Mouse (Mus musculus) hindbrain, postnatal 0 days (tissue): ENCODE results near the gene Picalm. TPM values are rescaled to one million over a fixed set of nuclear protein-coding genes. Genes with fewer than 3 reads are reported as not detected.
"Not testable (repeated sequence)": the region's sequence is repeated elsewhere in the genome, so short reads cannot be mapped to it uniquely, and the experiment has no call there.

ENCODE experiments used
- ATAC-seq: fragments of 200-750 bp; cut with Nextera tagmentation; 2 replicates; pipeline ENCODE4 v1.8.0; 2017; ENCODE audit warnings: mild to moderate bottlenecking, moderate TSS enrichment, moderate library complexity
- DNase-seq: peaks from one replicate; pipeline ENCODE4 v3.0.0-alpha.2; 2015; ENCODE audit warnings: low spot score
- H3K27ac ChIP-seq: fragments of 300-500 bp; sonication (generic); 2 replicates; pipeline ENCODE4 v1.5.1; 2014; ENCODE audit warnings: mild to moderate bottlenecking
- H3K27me3 ChIP-seq: fragments of 300-500 bp; sonication (generic); 2 replicates; pipeline ENCODE4 v1.6.1; 2014; ENCODE audit warnings: low read length, mixed read lengths; ENCODE audit not compliant: insufficient read depth
- H3K36me3 ChIP-seq: fragments of 300-500 bp; sonication (generic); 2 replicates; pipeline ENCODE4 v1.6.1; 2014; ENCODE audit warnings: low read length, mixed read lengths; ENCODE audit not compliant: insufficient read depth
- H3K4me1 ChIP-seq: fragments of 300-500 bp; sonication (generic); 2 replicates; pipeline ENCODE4 v1.6.1; 2014; ENCODE audit warnings: antibody characterized with exemption, low read length, mixed read lengths; ENCODE audit not compliant: insufficient read depth
- H3K4me2 ChIP-seq: fragments of 300-500 bp; sonication (generic); 2 replicates; pipeline ENCODE4 v1.6.1; 2014; ENCODE audit warnings: low read depth, mild to moderate bottlenecking, low read length, moderate library complexity, mixed read lengths
- H3K4me3 ChIP-seq: fragments of 300-500 bp; sonication (generic); 2 replicates; pipeline ENCODE4 v1.5.1; 2014; ENCODE audit warnings: low read length
- H3K9ac ChIP-seq: fragments of 300-500 bp; sonication (generic); replicated peaks from 2 replicates; pipeline ENCODE4 v1.6.1; 2014; ENCODE audit warnings: mild to moderate bottlenecking, low read length, moderate library complexity, mixed read lengths
- H3K9me3 ChIP-seq: fragments of 300-500 bp; sonication (generic); 2 replicates; pipeline ENCODE4 v1.6.1; 2016; ENCODE audit warnings: low read length, mixed read lengths
- CTCF ChIP-seq: IDR thresholded peaks from 2 replicates; pipeline ENCODE4 v1.5.1; 2016; ENCODE audit warnings: antibody characterized with exemption, control low read depth, low read depth
- WGBS: fragments of 180-500 bp; shearing (Covaris S2); extraction: QIAGEN DNeasy Blood & Tissue Kit; methylation state at CpG from one replicate; pipeline ENCODE4 v1.1.7; 2014; 5-methylcytosine and 5-hydroxymethylcytosine counted together
- polyA plus RNA-seq: library from polyadenylated mRNA; unstranded; fragments of >200 nt; fragmentation: Nextera tagmentation; extraction: Ambion mirVana; gene quantifications from 2 replicates; pipeline ENCODE4 v1.2.1, GENCODE M21; 2015
- total RNA-seq: library from RNA; depleted of rRNA; stranded (reverse); fragments of >200 nt; gene quantifications from 2 replicates; pipeline ENCODE4 v1.2.3, GENCODE M21; 2014

The Picalm gene
- total and polyA plus RNA-seq, 2 experiments from 2014 or later = 22.4 to 141 TPM

DNA sequence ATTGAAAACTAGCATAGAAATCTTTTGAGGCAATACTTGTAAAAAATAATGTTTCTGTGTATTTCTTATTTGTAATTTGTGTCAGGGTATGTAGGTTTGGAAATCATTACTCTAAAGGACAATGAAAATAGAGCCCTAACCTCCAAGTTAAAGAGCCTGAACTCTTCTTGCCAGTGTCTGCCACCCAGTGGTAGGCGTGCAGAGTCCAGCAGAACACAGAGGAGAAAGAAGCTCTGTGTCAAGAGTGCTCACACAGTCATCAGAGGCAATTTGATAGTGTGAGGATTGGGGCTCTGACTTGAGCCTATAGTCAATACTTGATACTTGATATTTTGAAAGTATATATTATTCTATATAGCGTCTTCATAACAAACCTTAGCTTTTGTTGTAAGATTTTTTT, 20.3 kb downstream of the Picalm start:
- DNase-seq = peak; percentile 77
- Histone ChIP-seq H3K27ac (no peak overlapping the region), H3K4me3 (no peak overlapping the region), H3K27me3 (no peaks in the 10 kb centered on the region), H3K9ac (no peak overlapping the region), H3K4me1 (0 out of 2 replicates have a peak, but pooled peaks cover 3% of the 10 kb centered on the region), H3K9me3 (no peaks in the 10 kb centered on the region), H3K4me2 (no peak overlapping the region), H3K36me3 (no peaks in the 10 kb centered on the region)
- peak; percentile 80 for TF ChIP-seq CTCF
- ATAC-seq = peak; percentile 80; the same call in 1 of the 2 replicates
- 43% methylated on average over 2 of the region's 2 CpGs for WGBS

DNA sequence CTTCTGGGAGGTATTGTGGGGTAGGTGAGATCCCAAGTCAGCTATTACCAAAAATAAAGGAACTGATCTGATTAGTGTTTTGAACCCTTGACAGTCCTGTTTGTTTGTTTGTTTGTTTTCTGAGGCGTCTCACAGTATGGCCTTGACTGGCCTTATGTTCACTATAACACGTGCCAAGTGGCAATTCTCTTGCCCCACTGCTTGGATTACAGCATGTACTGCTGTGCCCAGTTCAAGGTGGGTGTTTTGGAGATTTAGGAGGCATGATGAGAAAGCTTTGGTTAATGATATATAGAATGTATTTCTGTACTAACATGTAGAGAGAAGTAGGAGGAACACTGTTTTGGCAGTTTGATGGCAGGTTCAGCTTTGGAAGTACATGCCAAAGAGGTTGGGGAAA, 28.0 kb downstream of the Picalm start:
- TF ChIP-seq CTCF = no peak

DNA sequence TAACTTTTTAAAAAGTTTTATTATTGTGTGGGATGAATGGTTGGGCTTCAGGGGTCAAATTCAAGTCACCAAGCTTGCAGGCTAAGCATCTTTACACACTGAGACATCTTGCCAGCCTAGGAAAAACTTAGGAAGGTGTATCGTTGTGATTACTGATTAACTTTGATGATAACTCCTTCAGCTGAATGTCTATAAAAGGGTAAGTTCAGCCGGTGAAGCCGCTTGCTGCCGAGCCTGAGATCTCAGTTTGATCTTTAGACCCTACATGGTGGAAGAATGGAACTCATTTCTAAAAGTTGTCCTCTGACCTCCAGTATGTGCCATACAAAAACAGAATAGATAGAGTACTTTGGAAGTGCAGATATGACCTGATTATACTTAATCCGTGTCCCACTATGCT, 30.6 kb downstream of the Picalm start:
- DNase-seq (no peak), ATAC-seq (no peak)
- Histone ChIP-seq H3K4me3 (no peak overlapping the region), H3K4me1 (no peaks in the 10 kb centered on the region), H3K36me3 (no peaks in the 10 kb centered on the region), H3K4me2 (no peak overlapping the region), H3K27ac (no peak overlapping the region), H3K9me3 (no peaks in the 10 kb centered on the region), H3K9ac (no peak overlapping the region), H3K27me3 (no peaks in the 10 kb centered on the region)
- TF ChIP-seq CTCF = no peak
- WGBS = 97% methylated on average over 5 of the region's 5 CpGs

More for the DNA sequence above, 28.0 kb downstream of the Picalm start:
- ATAC-seq = no peak
- H3K27ac ChIP-seq = no peak overlapping the region
- no peaks in the 10 kb centered on the region for H3K4me1 ChIP-seq
- H3K9me3 ChIP-seq = no peaks in the 10 kb centered on the region
- no peaks in the 10 kb centered on the region for H3K36me3 ChIP-seq
- WGBS = 71% methylated on average over 2 of the region's 2 CpGs
- H3K9ac ChIP-seq = no peak overlapping the region
- no peak for DNase-seq
- no peaks in the 10 kb centered on the region for H3K27me3 ChIP-seq
- H3K4me3 ChIP-seq = no peak overlapping the region
- no peak overlapping the region for H3K4me2 ChIP-seq

DNA sequence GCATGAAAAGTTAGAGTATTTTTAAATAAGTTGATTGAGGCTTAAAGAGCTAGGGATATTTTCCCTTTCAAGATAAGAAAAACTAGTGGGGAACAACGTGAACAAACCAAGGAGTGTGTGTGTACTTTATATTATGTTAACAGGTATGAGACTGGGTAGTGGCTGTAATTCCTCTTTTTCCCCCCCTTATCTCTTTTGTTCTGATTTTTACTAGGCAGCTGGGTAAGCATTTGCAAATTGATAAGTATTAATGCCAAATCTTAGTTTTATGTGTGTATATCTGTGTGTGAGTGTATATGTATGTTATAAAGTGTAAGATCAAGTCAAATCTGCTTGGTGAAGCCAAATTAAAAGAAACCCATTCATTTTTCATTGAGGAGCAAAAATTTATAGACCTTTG, 34.3 kb downstream of the Picalm start:
- no peak for TF ChIP-seq CTCF
- Histone ChIP-seq H3K27me3 (no peaks in the 10 kb centered on the region), H3K36me3 (no peaks in the 10 kb centered on the region; the same call in 1 of the 2 replicates), H3K4me2 (no peak overlapping the region), H3K4me3 (no peak overlapping the region), H3K9me3 (no peaks in the 10 kb centered on the region), H3K9ac (no peak overlapping the region), H3K4me1 (no peaks in the 10 kb centered on the region), H3K27ac (no peak overlapping the region)
- no peak for ATAC-seq
- 89% methylated on average over 1 of the region's 1 CpGs for WGBS
- no peak for DNase-seq

DNA sequence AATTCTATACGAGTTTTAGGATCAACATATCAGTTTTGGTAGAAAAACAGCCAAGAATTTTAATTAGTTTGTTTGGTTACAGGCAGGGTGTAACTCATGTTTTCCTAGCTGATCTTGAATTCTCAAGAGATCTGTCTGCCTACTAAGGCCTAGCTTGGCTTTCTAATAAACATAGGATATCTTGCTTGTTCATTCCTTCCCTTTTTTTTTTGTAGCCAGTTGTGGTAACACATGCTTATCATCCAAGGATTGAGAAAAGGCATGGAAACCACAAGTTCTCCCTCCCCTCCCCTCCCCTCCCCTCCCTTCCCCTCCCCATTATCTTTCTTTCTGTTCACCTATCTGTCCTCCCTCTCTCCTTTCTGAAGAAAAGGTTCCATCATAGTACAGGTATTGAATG, 36.0 kb downstream of the Picalm start:
- Histone ChIP-seq H3K9me3 (no peaks in the 10 kb centered on the region), H3K27me3 (no peaks in the 10 kb centered on the region), H3K36me3 (no peaks in the 10 kb centered on the region; the same call in 1 of the 2 replicates), H3K4me3 (no peak overlapping the region), H3K9ac (no peak overlapping the region), H3K4me2 (no peak overlapping the region), H3K4me1 (no peaks in the 10 kb centered on the region), H3K27ac (no peak overlapping the region)
- WGBS = 91% methylated on average over 1 of the region's 1 CpGs
- no peak for TF ChIP-seq CTCF
- ATAC-seq (no peak), DNase-seq (no peak)

DNA sequence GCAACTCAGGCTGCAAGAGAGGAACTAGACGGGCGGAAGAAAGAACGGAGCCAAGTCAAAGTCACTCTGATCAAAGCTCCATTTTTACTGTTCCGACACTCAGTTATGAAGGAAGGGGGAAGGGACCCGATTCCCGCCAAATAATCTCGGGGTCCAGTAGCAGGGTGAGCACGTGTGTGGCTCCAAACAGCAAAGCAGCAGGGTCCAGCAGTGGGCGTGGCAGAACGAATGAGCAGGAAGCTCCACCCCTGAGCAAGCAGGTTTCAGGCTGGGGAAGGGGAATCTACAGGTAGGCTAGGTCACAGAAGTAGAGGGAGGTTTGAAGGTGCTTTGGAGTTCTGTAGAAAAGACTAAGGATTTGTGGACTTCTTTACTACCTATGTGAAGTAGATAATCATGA, 37.8 kb downstream of the Picalm start:
- not testable (repeated sequence) for H3K9ac ChIP-seq, ATAC-seq, H3K27me3 ChIP-seq, H3K4me3 ChIP-seq, H3K9me3 ChIP-seq, H3K27ac ChIP-seq, H3K4me2 ChIP-seq, H3K36me3 ChIP-seq, H3K4me1 ChIP-seq, DNase-seq
- WGBS = 80% methylated on average over 10 of the region's 10 CpGs

DNA sequence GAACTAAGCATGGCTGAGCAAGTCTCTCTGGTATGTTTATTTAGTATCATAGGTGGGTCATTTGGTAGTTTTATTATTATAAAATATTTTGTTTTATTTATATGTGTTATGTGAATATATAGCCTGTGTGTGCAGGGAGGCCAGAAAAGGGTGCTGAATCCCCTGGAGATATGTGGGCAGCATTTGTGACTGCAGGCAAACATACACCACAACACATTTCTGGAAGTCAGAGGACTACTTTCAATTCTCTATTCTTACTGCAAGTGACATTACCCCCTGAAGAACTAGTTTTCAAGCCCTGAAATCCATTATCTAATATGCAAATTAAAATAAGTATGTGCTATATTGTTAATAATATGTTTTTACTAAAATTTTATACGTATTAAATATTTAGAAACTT, 43.8 kb downstream of the Picalm start:
- no peak overlapping the region for H3K4me2 ChIP-seq
- no peaks in the 10 kb centered on the region for H3K4me1 ChIP-seq
- no peaks in the 10 kb centered on the region for H3K27me3 ChIP-seq
- no peak for DNase-seq
- H3K27ac ChIP-seq = no peak overlapping the region
- no peak for TF ChIP-seq CTCF
- ATAC-seq = no peak
- H3K36me3 ChIP-seq = peaks cover 18% of the 10 kb centered on the region; the same call in 1 of the 2 replicates
- H3K9me3 ChIP-seq = no peaks in the 10 kb centered on the region
- WGBS = 99% methylated on average over 1 of the region's 1 CpGs
- H3K9ac ChIP-seq = no peak overlapping the region
- H3K4me3 ChIP-seq = no peak overlapping the region
